Mouse (Mus musculus) kidney, adult 9 months (tissue): ENCODE measurements around the gene Ubac1.

Experiments used
- DNase-seq: peaks from one replicate; pipeline ENCODE4 v3.0.0; 2022

Ubac1 gene

GRCm38 (mm10) chr2:26022626-26023025 lies 1.1 kb upstream of the Ubac1 start:
- peak; percentile 26 for DNase-seq

GRCm38 (mm10) chr2:26022258-26022565 lies 665 bp upstream of the Ubac1 start:
- DNase-seq: no peak

GRCm38 (mm10) chr2:26020714-26021560 lies 610 bp downstream of the Ubac1 start:
- no peak for DNase-seq

GRCm38 (mm10) chr2:26019923-26020322 lies 1.6 kb downstream of the Ubac1 start:
- no peak for DNase-seq

GRCm38 (mm10) chr2:26017326-26017725 lies 4.2 kb downstream of the Ubac1 start:
- no peak for DNase-seq

GRCm38 (mm10) chr2:26013674-26014073 lies 7.9 kb downstream of the Ubac1 start:
- no peak for DNase-seq

GRCm38 (mm10) chr2:26011420-26011819 lies 10.1 kb downstream of the Ubac1 start:
- DNase-seq: no peak

GRCm38 (mm10) chr2:26002001-26002400 lies 19.5 kb downstream of the Ubac1 start:
- no peak for DNase-seq

- DNase-seq: no peak
Observed at GRCm38 (mm10) chr2:26001136-26001535, 20.4 kb downstream of the Ubac1 start.

- no peak for DNase-seq
Observed at GRCm38 (mm10) chr2:25997716-25998115, 23.8 kb downstream of the Ubac1 start.

GRCm38 (mm10) chr2:25994791-25995190 lies 26.8 kb downstream of the Ubac1 start:
- DNase-seq: no peak

GRCm38 (mm10) chr2:25992285-25992684 lies 29.3 kb downstream of the Ubac1 start:
- no peak for DNase-seq

GRCm38 (mm10) chr2:25989651-25990050 lies 31.9 kb downstream of the Ubac1 start:
- no peak for DNase-seq

- DNase-seq: no peak
Observed at GRCm38 (mm10) chr2:25987817-25988216, 33.7 kb downstream of the Ubac1 start.

- DNase-seq: no peak
Observed at GRCm38 (mm10) chr2:25986601-25987000, 34.9 kb downstream of the Ubac1 start.

GRCm38 (mm10) chr2:25983159-25983907 lies 38.2 kb downstream of the Ubac1 start, which contains the start of gene Camsap1:
Gene Camsap1, minus strand, starts transcription at chr2:25983282.
- DNase-seq: peak; percentile 100

- peak; percentile 19 for DNase-seq
Observed at GRCm38 (mm10) chr2:25982426-25983091, 39.0 kb downstream of the Ubac1 start.

GRCm38 (mm10) chr2:25982052-25982425 lies 39.5 kb downstream of the Ubac1 start:
- peak; percentile 57 for DNase-seq

GRCm38 (mm10) chr2:25978997-25979396 lies 42.5 kb downstream of the Ubac1 start:
- no peak for DNase-seq

- DNase-seq: no peak
Observed at GRCm38 (mm10) chr2:25977587-25978239, 43.8 kb downstream of the Ubac1 start.

GRCm38 (mm10) chr2:25975141-25975770 lies 46.3 kb downstream of the Ubac1 start:
- no peak for DNase-seq

GRCm38 (mm10) chr2:25970426-25970825 lies 51.1 kb downstream of the Ubac1 start:
- no peak for DNase-seq

- no peak for DNase-seq
Observed at GRCm38 (mm10) chr2:25969319-25969718, 52.2 kb downstream of the Ubac1 start.
